Mouse (Mus musculus) midbrain, embryonic 13.5 days (tissue): Measurements from ENCODE around the gene Igtp. TPM values are rescaled to one million over a fixed set of nuclear protein-coding genes. Genes with fewer than 3 reads are reported as not detected.
"Not testable (repeated sequence)": the region's sequence is repeated elsewhere in the genome, so short reads cannot be mapped to it uniquely, and the experiment has no call there.

ENCODE experiments used
- ATAC-seq: fragments of 200-750 bp; cut with Nextera tagmentation; 2 replicates; pipeline ENCODE4 v1.8.0; 2017; ENCODE audit warnings: mild to moderate bottlenecking, moderate TSS enrichment, moderate library complexity
- H3K27ac ChIP-seq: fragments of 300-500 bp; sonication (generic); 2 replicates; pipeline ENCODE4 v1.5.1; 2015; ENCODE audit warnings: inconsistent platforms, mild to moderate bottlenecking, moderate library complexity
- H3K27me3 ChIP-seq: fragments of 300-500 bp; sonication (generic); 2 replicates; pipeline ENCODE4 v1.6.1; 2015; ENCODE audit warnings: mild to moderate bottlenecking, inconsistent platforms
- H3K36me3 ChIP-seq: fragments of 300-500 bp; sonication (generic); 2 replicates; pipeline ENCODE4 v1.6.1; 2015; ENCODE audit warnings: mild to moderate bottlenecking, inconsistent platforms
- H3K4me1 ChIP-seq: fragments of 300-500 bp; sonication (generic); replicated peaks from 2 replicates; pipeline ENCODE4 v1.6.1; 2015; ENCODE audit warnings: inconsistent platforms
- H3K4me2 ChIP-seq: fragments of 300-500 bp; sonication (generic); replicated peaks from 2 replicates; pipeline ENCODE4 v1.6.1; 2015; ENCODE audit warnings: moderate library complexity, mild to moderate bottlenecking, inconsistent platforms
- H3K4me3 ChIP-seq: fragments of 300-500 bp; sonication (generic); replicated peaks from 2 replicates; pipeline ENCODE4 v1.5.1; 2015; ENCODE audit warnings: mild to moderate bottlenecking, inconsistent platforms
- H3K9ac ChIP-seq: fragments of 300-500 bp; sonication (generic); replicated peaks from 2 replicates; pipeline ENCODE4 v1.6.1; 2015; ENCODE audit warnings: mild to moderate bottlenecking, inconsistent platforms
- H3K9me3 ChIP-seq: fragments of 300-500 bp; sonication (generic); 2 replicates; pipeline ENCODE4 v1.6.1; 2016; ENCODE audit warnings: mild to moderate bottlenecking, inconsistent platforms
- WGBS: fragments of 180-500 bp; shearing (Covaris S2); methylation state at CpG from one replicate; pipeline ENCODE4 v1.1.7; 2015; 5-methylcytosine and 5-hydroxymethylcytosine counted together
- polyA plus RNA-seq: library from polyadenylated mRNA; unstranded; fragments of >200 nt; fragmentation: Nextera tagmentation; extraction: Ambion mirVana; gene quantifications from 2 replicates; pipeline ENCODE4 v1.2.1, GENCODE M21; 2015

The Igtp gene
- polyA plus RNA-seq = 1.3 and 1.6 TPM in 2 replicates

DNA sequence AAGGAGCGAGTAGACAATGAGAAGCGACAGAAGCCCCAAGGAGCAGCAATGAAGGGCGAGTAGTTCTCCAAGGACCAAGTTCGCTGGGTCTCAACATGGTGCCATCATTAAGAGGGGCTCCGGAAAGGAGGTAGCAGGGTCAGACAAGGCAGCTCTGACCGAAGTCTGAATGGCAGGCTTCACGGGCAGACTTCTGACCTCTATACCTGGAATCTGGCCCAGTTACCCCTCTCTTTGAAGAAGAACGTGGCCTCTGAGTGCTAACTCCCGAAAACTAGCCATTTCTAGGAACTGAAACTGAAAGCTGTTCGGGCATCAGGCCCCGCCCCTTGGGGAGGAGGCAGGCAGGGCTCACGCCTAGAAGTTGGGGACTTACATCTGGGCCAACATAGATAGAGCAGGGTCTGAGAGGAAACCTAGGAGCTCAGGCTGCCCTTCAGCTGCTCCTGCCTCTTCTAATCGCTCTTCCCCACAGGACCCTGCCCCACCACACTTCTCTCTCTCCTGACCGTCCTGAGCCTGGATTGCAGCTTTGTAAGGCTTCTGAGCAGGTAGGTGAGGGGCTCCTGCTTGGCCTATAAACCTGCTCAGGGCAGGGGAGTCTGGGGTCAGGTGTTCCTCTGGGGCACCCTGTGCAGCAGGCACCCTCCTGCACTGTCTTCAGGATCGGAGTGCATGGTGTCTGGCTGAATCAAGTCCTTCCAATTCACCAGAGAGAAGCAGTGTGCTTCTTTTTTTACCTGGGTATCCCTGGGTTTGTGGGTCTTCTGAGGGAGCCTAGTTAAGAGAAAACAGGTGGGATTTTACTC lies at the start of gene Igtp, which contains the start of gene Irgm2:
TSS of gene Igtp (plus strand) at position 328 of the 809 bp plus-strand sequence.
TSS of gene Irgm2 (plus strand) at position 390 of the 809 bp plus-strand sequence.
- WGBS = 14% methylated on average over 14 of the region's 15 CpGs
- H3K9me3 ChIP-seq, H3K4me1 ChIP-seq, ATAC-seq, H3K27me3 ChIP-seq, H3K27ac ChIP-seq, H3K36me3 ChIP-seq: not testable (repeated sequence)
- peak within 1 kb of the TSS; percentile 42; the same call in 1 of the 2 replicates for H3K9ac ChIP-seq
- peak within 1 kb of the TSS; percentile 42 for H3K4me3 ChIP-seq
- peak within 1 kb of the TSS; percentile 55 for H3K4me2 ChIP-seq

DNA sequence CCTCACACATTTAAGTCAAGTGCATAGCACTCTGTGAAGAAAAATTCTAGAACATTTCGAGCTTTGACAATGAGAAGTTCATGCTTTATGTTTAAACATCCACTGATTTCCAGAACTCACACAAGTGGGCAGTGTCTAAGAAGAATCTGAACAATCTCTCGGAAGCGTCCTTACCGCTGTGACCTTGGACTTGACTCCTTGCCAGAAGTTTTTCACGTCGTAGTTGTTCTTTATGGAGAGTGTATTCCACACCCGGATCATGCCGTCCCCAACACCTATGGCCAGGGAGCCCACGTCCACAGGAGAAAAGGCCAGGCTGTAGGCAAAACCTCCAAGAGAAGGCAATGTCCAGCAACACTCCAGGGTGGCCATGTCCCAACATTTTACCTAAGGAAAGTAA lies 43.9 kb upstream of the Igtp start:
- Histone ChIP-seq H3K36me3 (peaks cover 81% of the 10 kb centered on the region), H3K27ac (no peak overlapping the region)
- 94% methylated on average over 9 of the region's 9 CpGs for WGBS

DNA sequence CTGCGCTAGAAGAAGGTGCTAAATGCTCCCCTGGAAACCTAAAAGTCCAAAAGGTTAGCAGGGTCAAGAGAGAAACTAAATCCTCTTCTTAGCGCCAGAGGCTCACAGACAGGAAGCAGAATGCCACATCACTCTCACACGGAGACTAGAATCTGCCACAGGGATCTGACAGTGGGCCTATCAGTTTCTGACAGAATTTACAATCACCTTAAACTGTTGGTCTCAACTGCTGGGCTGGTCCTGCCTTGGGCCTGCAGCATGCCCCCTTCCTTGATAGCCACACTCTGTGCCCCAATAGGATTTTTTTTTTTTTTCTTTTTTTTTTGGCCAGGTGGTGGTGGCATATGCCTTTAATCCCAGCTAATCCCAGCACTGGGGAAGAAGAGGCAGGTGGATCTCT lies 42.5 kb upstream of the Igtp start:
- 90% methylated on average over 3 of the region's 3 CpGs for WGBS

More for the DNA sequence above, 43.9 kb upstream of the Igtp start:
- H3K4me1 ChIP-seq = no peaks in the 10 kb centered on the region
- H3K9me3 ChIP-seq = no peaks in the 10 kb centered on the region
- no peak overlapping the region for H3K9ac ChIP-seq
- no peaks in the 10 kb centered on the region for H3K27me3 ChIP-seq
- H3K4me3 ChIP-seq = no peak overlapping the region
- ATAC-seq = no peak
- no peak overlapping the region for H3K4me2 ChIP-seq

DNA sequence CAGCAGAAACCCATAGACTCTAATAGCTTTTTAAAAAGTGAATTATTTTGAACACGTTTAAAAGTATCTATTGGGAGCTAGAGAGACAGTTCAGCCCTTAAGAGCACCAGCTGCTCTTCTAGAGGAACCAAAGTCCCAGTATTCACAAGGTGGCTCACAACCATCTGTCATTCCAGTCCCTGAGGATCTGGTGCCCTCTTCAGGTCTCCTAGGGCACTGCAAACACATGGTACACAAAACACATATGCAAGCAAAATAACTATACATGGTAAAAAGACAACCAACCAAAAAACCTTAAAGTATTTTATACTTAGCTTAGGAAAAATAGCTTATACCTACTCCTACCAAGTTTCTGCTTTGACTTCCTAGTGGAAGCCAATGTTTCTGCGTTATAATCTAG lies 34.3 kb upstream of the Igtp start:
- H3K27me3 ChIP-seq = no peaks in the 10 kb centered on the region
- peaks cover 8% of the 10 kb centered on the region for H3K4me1 ChIP-seq
- no peak overlapping the region for H3K9ac ChIP-seq
- no peak overlapping the region for H3K4me2 ChIP-seq
- peaks cover 56% of the 10 kb centered on the region for H3K36me3 ChIP-seq
- no peak overlapping the region for H3K27ac ChIP-seq
- WGBS = 94% methylated on average over 2 of the region's 2 CpGs
- ATAC-seq = no peak
- H3K9me3 ChIP-seq = no peaks in the 10 kb centered on the region
- H3K4me3 ChIP-seq = no peak overlapping the region

More for the DNA sequence above, 42.5 kb upstream of the Igtp start:
- H3K4me2 ChIP-seq = no peak overlapping the region
- H3K9me3 ChIP-seq = no peaks in the 10 kb centered on the region
- no peaks in the 10 kb centered on the region for H3K4me1 ChIP-seq
- no peaks in the 10 kb centered on the region for H3K27me3 ChIP-seq
- H3K4me3 ChIP-seq = no peak overlapping the region
- no peak overlapping the region for H3K9ac ChIP-seq
- no peak for ATAC-seq
- H3K36me3 ChIP-seq = peaks cover 80% of the 10 kb centered on the region
- no peak overlapping the region for H3K27ac ChIP-seq

DNA sequence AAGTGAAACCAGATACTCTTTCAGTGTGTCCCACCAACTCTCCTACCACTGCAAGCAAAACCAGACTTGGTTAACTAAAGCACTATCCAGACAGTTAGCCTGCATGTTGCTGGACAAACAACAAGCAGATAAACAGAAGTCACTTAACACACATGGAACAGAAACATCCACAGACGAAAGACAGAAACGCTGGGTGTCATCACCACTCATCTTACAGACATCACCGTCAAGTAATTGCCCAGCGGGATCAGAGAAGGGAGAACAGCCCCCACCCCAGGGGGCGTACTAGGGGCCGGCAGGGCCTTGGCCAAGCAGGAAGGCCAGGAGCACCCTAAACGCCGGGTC lies 31.6 kb upstream of the Igtp start:
- WGBS = 0% methylated on average over 8 of the region's 8 CpGs
- Histone ChIP-seq H3K4me2 (peak overlapping the region; percentile 72), H3K4me3 (peak overlapping the region; percentile 78), H3K4me1 (peaks cover 21% of the 10 kb centered on the region), H3K36me3 (peaks cover 36% of the 10 kb centered on the region), H3K9ac (peak overlapping the region; percentile 82), H3K27me3 (no peaks in the 10 kb centered on the region), H3K9me3 (no peaks in the 10 kb centered on the region), H3K27ac (peak overlapping the region; percentile 71)
- ATAC-seq = peak; percentile 3; the same call in 1 of the 2 replicates

DNA sequence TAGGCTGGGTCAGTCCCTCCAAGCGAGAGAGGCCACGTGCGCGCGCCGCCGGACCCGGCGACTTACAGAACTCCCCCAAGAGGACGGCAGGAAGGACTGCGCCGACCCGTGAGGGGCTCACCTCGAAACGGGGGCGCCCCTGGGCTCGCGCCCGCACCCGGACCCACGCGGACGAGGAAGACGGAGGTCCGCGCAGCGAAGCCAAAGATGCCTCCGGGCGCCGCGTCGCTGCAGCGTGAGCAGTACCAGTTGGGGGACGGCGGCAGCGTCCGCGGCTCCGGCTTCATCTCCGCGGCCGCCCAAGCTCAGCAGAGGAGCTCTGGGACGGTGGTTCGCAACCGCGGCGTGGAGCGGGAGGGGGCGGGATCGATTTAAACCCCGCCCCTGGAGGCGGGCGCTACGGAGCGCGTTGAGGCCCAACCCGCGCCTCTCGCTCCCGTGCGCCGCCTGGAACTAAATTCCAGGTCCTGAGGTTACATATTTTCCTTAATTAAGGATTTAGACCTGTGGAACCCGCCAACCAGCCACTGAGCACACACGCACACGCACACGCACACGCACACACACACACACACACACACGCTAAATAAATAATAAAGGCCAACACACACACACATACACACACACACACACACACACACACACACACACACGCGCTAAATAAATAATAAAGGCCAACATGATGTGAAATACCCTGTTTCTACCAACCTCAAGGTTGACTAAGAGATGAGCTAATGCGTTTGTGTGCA lies 31.0 kb upstream of the Igtp start, which contains the start of gene Gemin5:
TSS of gene Gemin5 (minus strand) at position 373 of the 749 bp plus-strand sequence.
- H3K4me1 ChIP-seq = peaks cover 22% of the 10 kb centered on the region
- peaks cover 34% of the 10 kb centered on the region for H3K36me3 ChIP-seq
- peak within 1 kb of the TSS; percentile 71 for H3K27ac ChIP-seq
- peak within 1 kb of the TSS; percentile 78 for H3K4me3 ChIP-seq
- H3K9ac ChIP-seq = peak within 1 kb of the TSS; percentile 82
- no peaks in the 10 kb centered on the region for H3K27me3 ChIP-seq
- H3K4me2 ChIP-seq = peak within 1 kb of the TSS; percentile 72
- ATAC-seq = peak; percentile 81
- 1% methylated on average over 71 of the region's 71 CpGs for WGBS
- H3K9me3 ChIP-seq = no peaks in the 10 kb centered on the region

DNA sequence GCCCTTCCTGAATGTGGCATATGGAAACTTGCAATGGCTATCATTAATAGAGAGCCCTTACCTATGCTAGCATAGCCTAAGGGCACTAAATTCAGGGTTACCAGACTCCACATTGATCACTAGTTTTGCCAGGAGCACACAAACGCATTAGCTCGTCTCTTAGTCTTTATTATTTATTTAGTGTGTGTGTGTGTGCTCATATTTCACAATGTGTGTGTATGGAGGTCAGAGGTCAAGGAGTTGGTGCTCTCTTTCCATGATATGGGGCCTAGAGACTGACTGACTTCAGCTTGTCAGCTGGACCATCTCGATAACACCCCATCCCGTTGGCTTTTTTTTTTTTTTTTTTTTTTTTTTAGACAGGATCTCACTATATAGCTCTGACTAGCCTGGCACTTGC lies 29.7 kb upstream of the Igtp start:
- Histone ChIP-seq H3K9me3 (no peaks in the 10 kb centered on the region), H3K9ac (no peak overlapping the region), H3K4me2 (no peak overlapping the region), H3K4me3 (no peak overlapping the region), H3K4me1 (peaks cover 22% of the 10 kb centered on the region), H3K27ac (no peak overlapping the region), H3K36me3 (peaks cover 33% of the 10 kb centered on the region), H3K27me3 (no peaks in the 10 kb centered on the region)
- ATAC-seq = no peak
- WGBS = 81% methylated on average over 4 of the region's 4 CpGs

DNA sequence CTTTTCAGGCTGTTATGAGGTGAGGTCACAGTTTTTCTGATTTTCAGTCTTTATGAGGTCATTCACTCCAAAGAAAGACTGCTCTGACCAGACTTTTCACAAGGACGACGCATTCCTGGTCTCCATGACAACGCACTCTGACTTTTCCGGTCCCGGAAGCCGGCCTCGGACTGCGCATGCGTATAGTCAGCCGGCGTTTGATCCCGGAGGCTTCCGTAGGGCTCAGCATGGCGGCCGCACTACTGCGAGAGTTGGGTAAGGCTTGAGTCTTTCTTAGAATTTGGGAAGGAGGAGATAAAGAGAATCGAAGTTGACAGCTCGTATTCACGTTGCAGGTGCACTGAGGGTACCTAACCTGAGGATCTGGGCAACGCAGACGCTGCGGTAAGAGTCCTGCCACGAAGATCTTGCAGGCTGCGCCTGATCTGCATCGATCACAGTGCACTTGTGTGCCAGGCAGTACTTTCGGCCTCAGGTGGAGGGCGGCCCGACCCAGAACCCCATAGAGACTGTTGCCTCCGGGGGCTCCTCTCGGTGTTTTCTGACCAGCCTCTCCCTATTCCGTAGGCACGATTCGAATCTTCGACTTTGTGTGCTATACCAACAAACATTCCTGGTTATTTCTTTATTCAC lies 27.8 kb upstream of the Igtp start, which contains the start of gene Mrpl22:
TSS of gene Mrpl22 (plus strand) at position 203 of the 633 bp plus-strand sequence.
- Histone ChIP-seq H3K27ac (0 out of 2 replicates have a peak within 1 kb of the TSS, but pooled peaks have one; percentile 22), H3K36me3 (peaks cover 33% of the 10 kb centered on the region), H3K9me3 (no peaks in the 10 kb centered on the region), H3K9ac (peak within 1 kb of the TSS; percentile 75), H3K27me3 (no peaks in the 10 kb centered on the region), H3K4me2 (peak within 1 kb of the TSS; percentile 66), H3K4me3 (peak within 1 kb of the TSS; percentile 67), H3K4me1 (peaks cover 22% of the 10 kb centered on the region)
- ATAC-seq = peak; percentile 75
- under 1% methylated on average over 34 of the region's 34 CpGs for WGBS

DNA sequence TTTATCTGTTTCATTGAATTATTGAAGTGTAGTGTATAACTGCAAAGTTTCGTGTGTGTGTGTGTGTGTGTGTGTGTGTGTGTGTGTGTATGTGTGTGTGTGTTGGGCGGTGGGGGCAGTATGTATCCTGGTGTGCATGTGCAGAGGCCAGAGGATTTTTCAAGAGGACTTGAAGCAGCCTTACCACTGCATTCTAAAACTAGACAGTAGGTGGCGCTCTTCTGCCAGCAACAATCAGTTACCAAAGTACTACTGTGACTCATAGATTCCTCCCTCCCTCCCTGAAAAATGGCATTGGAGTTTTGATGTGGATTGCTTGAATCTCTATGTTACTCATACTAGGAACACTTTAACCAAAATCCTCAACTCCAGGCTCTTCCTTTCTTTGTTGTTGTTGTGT lies 19.8 kb upstream of the Igtp start:
- Histone ChIP-seq H3K9ac (no peak overlapping the region), H3K9me3 (no peaks in the 10 kb centered on the region), H3K27ac (no peak overlapping the region), H3K4me3 (no peak overlapping the region), H3K4me2 (no peak overlapping the region), H3K27me3 (no peaks in the 10 kb centered on the region), H3K4me1 (no peaks in the 10 kb centered on the region), H3K36me3 (peaks cover 60% of the 10 kb centered on the region)
- no peak for ATAC-seq
- 23% methylated on average over 3 of the region's 3 CpGs for WGBS

DNA sequence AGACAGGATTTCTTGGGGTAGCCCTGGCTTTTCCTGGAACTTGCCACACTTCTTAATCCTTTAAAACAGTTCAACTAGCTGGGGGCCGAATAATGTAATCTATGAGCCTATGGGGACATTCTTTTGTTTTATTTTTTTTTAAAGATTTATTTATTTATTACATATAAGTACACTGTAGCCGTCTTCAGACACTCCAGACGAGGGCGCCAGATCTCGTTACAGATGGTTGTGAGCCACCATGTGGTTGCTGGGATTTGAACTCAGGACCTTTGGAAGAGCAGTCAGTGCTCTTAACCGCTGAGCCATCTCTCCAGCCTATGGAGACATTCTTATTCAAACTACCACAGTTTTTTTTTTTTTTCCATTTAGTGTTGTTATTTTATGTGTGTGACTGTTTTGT lies 19.4 kb upstream of the Igtp start:
- peaks cover 56% of the 10 kb centered on the region for H3K36me3 ChIP-seq
- 91% methylated on average over 6 of the region's 6 CpGs for WGBS
- not testable (repeated sequence) for H3K4me3 ChIP-seq, H3K27ac ChIP-seq, H3K4me1 ChIP-seq, H3K9me3 ChIP-seq, H3K9ac ChIP-seq, ATAC-seq, H3K27me3 ChIP-seq, H3K4me2 ChIP-seq

DNA sequence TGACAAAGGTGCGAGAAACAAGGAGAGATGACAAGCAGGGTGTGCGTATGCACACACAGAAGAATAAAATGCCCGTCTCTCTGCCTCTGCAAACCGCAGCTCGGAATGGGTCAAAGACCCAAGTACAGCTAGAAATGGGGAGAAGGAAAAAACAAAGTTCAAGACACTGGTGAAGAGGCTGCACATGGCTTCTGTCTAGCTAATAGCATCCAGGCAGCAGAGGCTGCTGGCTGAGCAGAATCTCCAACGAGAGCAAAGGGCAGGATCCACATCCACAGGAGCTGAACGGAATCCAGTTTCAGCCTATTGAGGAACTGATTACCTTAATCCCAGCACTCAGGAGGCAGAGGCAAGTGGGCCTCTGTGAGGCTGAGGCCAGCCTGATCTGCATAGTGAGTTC lies 18.6 kb upstream of the Igtp start:
- ATAC-seq = no peak
- WGBS = 92% methylated on average over 7 of the region's 7 CpGs
- Histone ChIP-seq H3K9me3 (no peaks in the 10 kb centered on the region), H3K9ac (no peak overlapping the region), H3K4me3 (no peak overlapping the region), H3K27me3 (no peaks in the 10 kb centered on the region), H3K36me3 (peaks cover 48% of the 10 kb centered on the region), H3K4me1 (no peaks in the 10 kb centered on the region), H3K4me2 (no peak overlapping the region), H3K27ac (no peak overlapping the region)

DNA sequence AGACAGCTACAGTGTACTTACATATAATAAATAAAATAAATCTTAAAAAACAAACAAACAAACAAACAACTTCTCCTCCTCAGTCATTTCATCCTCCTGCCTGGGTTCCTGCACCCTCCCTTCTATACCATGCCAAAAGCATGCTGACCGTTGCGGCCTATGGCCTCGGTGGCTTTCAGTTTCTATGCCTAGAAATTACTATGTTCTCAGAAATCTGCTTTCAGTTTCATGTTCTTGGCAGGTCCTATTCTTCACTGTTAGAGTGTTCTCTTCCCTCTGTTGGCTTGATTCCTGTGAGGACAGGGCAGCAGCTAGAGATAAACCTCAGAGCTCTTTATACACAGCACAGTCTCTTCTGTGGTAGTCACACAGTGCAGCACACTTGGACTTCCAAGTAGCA lies 15.8 kb upstream of the Igtp start:
- ATAC-seq = no peak
- H3K9me3 ChIP-seq = no peaks in the 10 kb centered on the region
- H3K27ac ChIP-seq = no peak overlapping the region
- 94% methylated on average over 3 of the region's 3 CpGs for WGBS
- no peaks in the 10 kb centered on the region for H3K4me1 ChIP-seq
- H3K9ac ChIP-seq = no peak overlapping the region
- peaks cover 20% of the 10 kb centered on the region for H3K36me3 ChIP-seq
- no peak overlapping the region for H3K4me2 ChIP-seq
- no peaks in the 10 kb centered on the region for H3K27me3 ChIP-seq
- no peak overlapping the region for H3K4me3 ChIP-seq
